Mouse (Mus musculus): ENCODE results near the gene Smim6.

GRCm38 (mm10) chr11:115906116-115906515 is 5.7 kb upstream of the Smim6 start:
- TF ChIP-seq CTCF (IDR thresholded peaks at IDR 0.05; ENCODE audit: control insufficient read depth, insufficient read depth, low read length), result no peak
- no peak for TF ChIP-seq POLR2A (IDR thresholded peaks at IDR 0.05; ENCODE audit: borderline replicate concordance, control insufficient read depth, low read depth, low read length)
